Comparison of ENCODE assay signal across 20 mouse cellular contexts in the genomic region with DNA sequence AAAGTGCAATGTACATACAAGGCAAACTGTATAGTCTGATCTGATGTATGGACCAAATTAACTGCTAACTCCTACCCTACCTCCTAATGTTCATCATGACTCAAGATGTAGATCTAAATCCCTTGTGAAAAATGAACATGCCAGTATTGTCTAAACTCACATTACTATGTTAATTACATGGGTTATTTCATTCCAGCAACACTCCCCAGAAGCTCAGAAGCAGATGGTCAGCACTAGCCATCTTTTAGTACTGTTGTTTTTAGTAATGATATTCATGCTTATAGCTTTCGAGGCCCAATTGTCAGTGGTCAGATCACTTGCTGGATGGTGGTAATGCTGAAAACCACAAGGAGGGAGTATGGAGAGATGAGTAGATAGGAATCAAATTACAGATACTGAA.
A peak's percentile ranks its signal among the peaks of the same experiment; 100 is the strongest.
DNase-seq lines count a peak whose midpoint lies in the region; ATAC-seq and TF ChIP-seq lines count a peak whose summit lies in the region.
"Had no signal": no experiment of that assay in that cellular context is flagged by ENCODE, and none has a peak within 500 bp of the region (broad histone marks: within the 10 kb centered on the region; RNA-seq: fewer than 3 reads in every experiment).

No protein-coding gene starts in this region.

- ATAC-seq in forebrain, postnatal 0 days, result peak; percentile 25; the same call in 1 of the 2 replicates
- ATAC-seq in midbrain, embryonic 11.5 days (ENCODE audit: low FRiP score), result peak; percentile 38; the same call in 1 of the 2 replicates
- ATAC-seq in stomach, embryonic 16.5 days (ENCODE audit: insufficient read depth, low FRiP score), result no peak
- no peak for ATAC-seq in CD4-positive, CD25-positive, alpha-beta regulatory T cell, adult 4 months
- ATAC-seq: liver, postnatal 0 days; lung, postnatal 0 days had no signal

- H3K27ac ChIP-seq in forebrain, postnatal 0 days (ENCODE audit: low read depth, low read length), result no peak overlapping the region
- no peak overlapping the region for H3K27ac ChIP-seq in forebrain, embryonic 10.5 days
- H3K27ac ChIP-seq in midbrain, embryonic 11.5 days (ENCODE audit: low read depth, low read length), result no peak overlapping the region
- no peak overlapping the region for H3K27ac ChIP-seq in midbrain, embryonic 10.5 days (replicated peaks)
- peak overlapping the region; percentile 87; the same call in 1 of the 2 replicates for H3K27ac ChIP-seq in stomach, embryonic 16.5 days (ENCODE audit: low read length)
- H3K27ac ChIP-seq: heart, embryonic 10.5 days; layer of hippocampus, adult 2 months; limb, embryonic 12.5 days; macrophage had no signal

- no peaks in the 10 kb centered on the region for H3K27me3 ChIP-seq in forebrain, postnatal 0 days (ENCODE audit: insufficient read depth, low read length)
- no peaks in the 10 kb centered on the region for H3K27me3 ChIP-seq in forebrain, embryonic 10.5 days (ENCODE audit: poor library complexity, severe bottlenecking)
- H3K27me3 ChIP-seq in midbrain, embryonic 11.5 days (ENCODE audit: control insufficient read depth, insufficient read depth, low read length), result no peaks in the 10 kb centered on the region
- H3K27me3 ChIP-seq in midbrain, embryonic 10.5 days (ENCODE audit: low read depth, poor library complexity, severe bottlenecking), result no peaks in the 10 kb centered on the region
- no peaks in the 10 kb centered on the region for H3K27me3 ChIP-seq in stomach, embryonic 16.5 days (ENCODE audit: control insufficient read depth, insufficient read depth, low read length)
- H3K27me3 ChIP-seq: limb, embryonic 12.5 days had no signal

- no peak for TF ChIP-seq CTCF in forebrain, postnatal 0 days (IDR thresholded peaks at IDR 0.05; ENCODE audit: low read depth)

- no peak for DNase-seq in forebrain, postnatal 0 days
- DNase-seq in forebrain, embryonic 10.5 days (ENCODE audit: extremely low spot score, low spot score), result no peak
- DNase-seq in midbrain, embryonic 11.5 days (ENCODE audit: low spot score, missing footprints), result peak; percentile 75
- DNase-seq in midbrain, embryonic 10.5 days (ENCODE audit: low spot score), result no peak
- peak; percentile 36 for DNase-seq in Muller cell, postnatal 12 days (ENCODE audit: inconsistent ontology term)
- DNase-seq: adrenal gland, postnatal 25 days; gastrocnemius, postnatal 10 days; liver, postnatal 0 days; retina, postnatal 1 day; right cerebral cortex, postnatal 25 days; thymus, adult 18-20 months; thymus, postnatal 36 days had no signal

- H3K4me1 ChIP-seq in forebrain, postnatal 0 days (ENCODE audit: insufficient read depth), result no peaks in the 10 kb centered on the region
- H3K4me1 ChIP-seq in forebrain, embryonic 10.5 days, result no peaks in the 10 kb centered on the region
- H3K4me1 ChIP-seq in midbrain, embryonic 11.5 days (ENCODE audit: control insufficient read depth, insufficient read depth, low read length), result no peaks in the 10 kb centered on the region
- H3K4me1 ChIP-seq in midbrain, embryonic 10.5 days, result peaks cover 12% of the 10 kb centered on the region; the same call in 1 of the 2 replicates
- H3K4me1 ChIP-seq in stomach, embryonic 16.5 days (ENCODE audit: control insufficient read depth, insufficient read depth, low read length), result peaks cover 7% of the 10 kb centered on the region; the same call in 1 of the 2 replicates
- H3K4me1 ChIP-seq: limb, embryonic 12.5 days had no signal

- WGBS in forebrain, postnatal 0 days, result 33% methylated on average over 1 of the region's 1 CpGs
- WGBS in forebrain, embryonic 10.5 days, result 85% methylated on average over 1 of the region's 1 CpGs
- WGBS in midbrain, embryonic 11.5 days, result 54% methylated on average over 1 of the region's 1 CpGs
- 85% methylated on average over 1 of the region's 1 CpGs for WGBS in midbrain, embryonic 10.5 days
- WGBS in stomach, embryonic 16.5 days, result 56% methylated on average over 1 of the region's 1 CpGs

- H3K4me2 ChIP-seq in forebrain, postnatal 0 days (ENCODE audit: low read depth), result no peak overlapping the region
- H3K4me2 ChIP-seq in midbrain, embryonic 11.5 days, result no peak overlapping the region
- H3K4me2 ChIP-seq in stomach, embryonic 16.5 days (ENCODE audit: low read depth, low read length), result no peak overlapping the region
- H3K4me2 ChIP-seq: limb, embryonic 12.5 days; liver, embryonic 11.5 days had no signal

- no peak overlapping the region for H3K9ac ChIP-seq in forebrain, postnatal 0 days
- H3K9ac ChIP-seq in midbrain, embryonic 11.5 days (ENCODE audit: low read length), result no peak overlapping the region
- no peak overlapping the region for H3K9ac ChIP-seq in stomach, embryonic 16.5 days (ENCODE audit: low read length)
- H3K9ac ChIP-seq: limb, embryonic 12.5 days; liver, postnatal 0 days had no signal

- H3K36me3 ChIP-seq in forebrain, postnatal 0 days (ENCODE audit: insufficient read depth), result no peaks in the 10 kb centered on the region
- no peaks in the 10 kb centered on the region for H3K36me3 ChIP-seq in forebrain, embryonic 10.5 days (replicated peaks)
- no peaks in the 10 kb centered on the region for H3K36me3 ChIP-seq in midbrain, embryonic 11.5 days (ENCODE audit: control insufficient read depth, insufficient read depth, low read length)
- H3K36me3 ChIP-seq in midbrain, embryonic 10.5 days, result no peaks in the 10 kb centered on the region
- no peaks in the 10 kb centered on the region for H3K36me3 ChIP-seq in stomach, embryonic 16.5 days (ENCODE audit: control insufficient read depth, insufficient read depth, low read length)
- H3K36me3 ChIP-seq: heart, embryonic 10.5 days; limb, embryonic 12.5 days had no signal

- no peak overlapping the region for H3K4me3 ChIP-seq in forebrain, postnatal 0 days (ENCODE audit: low read depth, low read length)
- H3K4me3 ChIP-seq in forebrain, embryonic 10.5 days, result no peak overlapping the region
- no peak overlapping the region for H3K4me3 ChIP-seq in midbrain, embryonic 11.5 days (ENCODE audit: low read depth, low read length)
- no peak overlapping the region for H3K4me3 ChIP-seq in midbrain, embryonic 10.5 days
- H3K4me3 ChIP-seq in stomach, embryonic 16.5 days (replicated peaks; ENCODE audit: low read length), result no peak overlapping the region
- H3K4me3 ChIP-seq: heart, embryonic 10.5 days; layer of hippocampus, adult 2 months; limb, embryonic 12.5 days had no signal

- H3K9me3 ChIP-seq in forebrain, postnatal 0 days (ENCODE audit: low read length), result no peaks in the 10 kb centered on the region
- no peaks in the 10 kb centered on the region for H3K9me3 ChIP-seq in forebrain, embryonic 10.5 days
- H3K9me3 ChIP-seq in midbrain, embryonic 11.5 days (ENCODE audit: control insufficient read depth, low read length), result no peaks in the 10 kb centered on the region
- no peaks in the 10 kb centered on the region for H3K9me3 ChIP-seq in midbrain, embryonic 10.5 days (replicated peaks)
- no peaks in the 10 kb centered on the region for H3K9me3 ChIP-seq in stomach, embryonic 16.5 days (replicated peaks; ENCODE audit: control insufficient read depth, low read length)
- H3K9me3 ChIP-seq: heart, embryonic 10.5 days; limb, embryonic 12.5 days had no signal

Comparison
In these comparisons a context has a peak if more than half of its experiments do, and no peak if none do; other contexts are left out.
1. DNase-seq: peak in midbrain, embryonic 11.5 days (single experiment) and Muller cell, postnatal 12 days (single experiment); none in forebrain, postnatal 0 days (single experiment), forebrain, embryonic 10.5 days (single experiment) and midbrain, embryonic 10.5 days (single experiment).
2. ATAC-seq: peak in forebrain, postnatal 0 days (single experiment) and midbrain, embryonic 11.5 days (single experiment); none in stomach, embryonic 16.5 days (single experiment) and CD4-positive, CD25-positive, alpha-beta regulatory T cell, adult 4 months (single experiment).